Mouse (Mus musculus): ENCODE data around the gene Abcg5.

GRCm38 (mm10) chr17:84685286-84685685, 2.5 kb upstream of the Abcg5 start:
- TF ChIP-seq POLR2A (IDR thresholded peaks at IDR 0.05; ENCODE audit: low read depth, low read length) (no peak), CTCF (conservative IDR thresholded peaks at IDR 0.05; ENCODE audit: insufficient read depth, insufficient read length, low read depth, low read length) (no peak)
